Mouse (Mus musculus) heart, postnatal 0 days (tissue): ENCODE data around the gene Tmem39b.

Experiments used
- CTCF ChIP-seq: IDR thresholded peaks from 2 replicates; pipeline ENCODE4 v1.5.1; 2016; ENCODE audit warnings: antibody characterized with exemption, control low read depth, low read depth
- EP300 ChIP-seq: IDR thresholded peaks from 2 replicates; pipeline ENCODE4 v1.6.1; 2016; ENCODE audit warnings: antibody characterized with exemption, low read depth

DNA sequence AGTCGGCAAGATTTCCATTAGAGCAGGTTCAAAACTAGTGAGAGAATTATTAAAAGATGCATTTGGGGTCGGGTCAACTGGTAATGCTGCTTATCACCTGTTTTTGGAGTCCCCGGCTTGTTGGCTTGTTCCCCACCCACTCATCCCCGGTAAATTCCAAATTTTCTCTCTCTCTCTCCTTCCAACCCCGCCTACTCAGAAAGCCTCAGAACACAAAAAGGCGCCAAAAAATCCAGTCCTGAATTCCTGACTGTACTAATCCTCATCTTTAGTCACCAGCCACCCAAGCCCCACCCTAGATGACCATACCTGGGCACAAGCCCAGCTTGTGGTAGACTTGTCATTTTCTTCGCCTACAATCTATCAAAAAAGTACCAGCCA lies 46.4 kb upstream of the Tmem39b start:
- TF ChIP-seq CTCF = no peak
- no peak for TF ChIP-seq EP300
